Mouse (Mus musculus) limb, embryonic 15.5 days (tissue): ENCODE measurements around the gene Fezf2. TPM values are rescaled to one million over a fixed set of nuclear protein-coding genes. Genes with fewer than 3 reads are reported as not detected.

Experiments
- ATAC-seq: fragments of 200-750 bp; cut with Nextera tagmentation; 2 replicates; pipeline ENCODE4 v1.8.0; 2017; ENCODE audit warnings: low read depth, moderate TSS enrichment; ENCODE audit not compliant: insufficient number of reproducible peaks, low FRiP score, low TSS enrichment
- H3K27ac ChIP-seq: fragments of 300-500 bp; sonication (generic); 2 replicates; pipeline ENCODE4 v1.5.1; 2015; ENCODE audit warnings: moderate library complexity, mild to moderate bottlenecking, inconsistent platforms
- H3K27me3 ChIP-seq: fragments of 300-500 bp; sonication (generic); 2 replicates; pipeline ENCODE4 v1.6.1; 2015; ENCODE audit warnings: inconsistent platforms
- H3K36me3 ChIP-seq: fragments of 300-500 bp; sonication (generic); 2 replicates; pipeline ENCODE4 v1.6.1; 2015; ENCODE audit warnings: inconsistent platforms
- H3K4me1 ChIP-seq: fragments of 300-500 bp; sonication (generic); 2 replicates; pipeline ENCODE4 v1.6.1; 2015; ENCODE audit warnings: inconsistent platforms
- H3K4me2 ChIP-seq: fragments of 300-500 bp; sonication (generic); 2 replicates; pipeline ENCODE4 v1.6.1; 2015; ENCODE audit warnings: mild to moderate bottlenecking, inconsistent platforms
- H3K4me3 ChIP-seq: fragments of 300-500 bp; sonication (generic); 2 replicates; pipeline ENCODE4 v1.5.1; 2015; ENCODE audit warnings: mild to moderate bottlenecking, inconsistent platforms
- H3K9ac ChIP-seq: fragments of 300-500 bp; sonication (generic); 2 replicates; pipeline ENCODE4 v1.6.1; 2015; ENCODE audit warnings: inconsistent platforms
- H3K9me3 ChIP-seq: fragments of 300-500 bp; sonication (generic); 2 replicates; pipeline ENCODE4 v1.6.1; 2016; ENCODE audit warnings: inconsistent platforms
- WGBS: fragments of 180-500 bp; shearing (Covaris S2); methylation state at CpG from one replicate; pipeline ENCODE4 v1.1.7; 2015; 5-methylcytosine and 5-hydroxymethylcytosine counted together
- polyA plus RNA-seq: library from polyadenylated mRNA; unstranded; fragments of >200 nt; fragmentation: Nextera tagmentation; extraction: Ambion mirVana; gene quantifications from 2 replicates; pipeline ENCODE4 v1.2.1, GENCODE M21; 2015

Fezf2 gene
- polyA plus RNA-seq, 1 experiment from 2014 or later: not detected

DNA sequence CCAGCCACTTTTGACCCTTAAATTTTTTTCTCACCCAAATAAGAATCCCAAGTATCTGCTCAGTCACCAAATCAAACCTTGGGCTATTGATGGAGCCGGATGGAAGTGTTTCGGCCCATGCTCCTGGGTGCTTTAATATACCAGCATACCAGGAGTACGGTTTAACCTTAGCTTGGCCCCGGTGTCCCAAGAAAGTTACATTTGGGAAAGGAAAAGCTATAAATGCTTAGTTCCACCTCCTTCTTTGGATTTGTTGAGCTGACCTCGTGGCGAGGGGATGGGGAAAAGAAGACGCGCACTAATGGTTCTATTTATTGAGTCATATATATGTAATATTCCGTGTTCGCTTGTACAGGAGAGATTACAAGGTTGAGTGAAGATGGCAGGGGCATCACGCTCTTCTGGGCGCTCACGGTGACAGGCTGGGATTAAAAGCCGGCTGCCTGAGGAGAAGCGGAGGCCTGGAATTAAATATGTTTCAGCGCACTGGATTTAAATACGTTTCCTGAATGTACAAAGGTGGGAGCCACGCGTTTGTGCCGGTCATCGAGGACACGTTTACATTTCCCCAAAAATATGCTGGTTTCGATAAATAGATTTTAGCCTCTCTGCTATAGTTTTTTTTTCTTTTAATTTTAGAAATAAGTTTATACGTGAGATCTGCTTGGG is 6.1 kb downstream of the Fezf2 start:
- peaks cover 37% of the 10 kb centered on the region for H3K4me1 ChIP-seq
- no peaks in the 10 kb centered on the region for H3K36me3 ChIP-seq
- no peak overlapping the region for H3K27ac ChIP-seq
- no peak for ATAC-seq
- peak overlapping the region; percentile 14; the same call in 1 of the 2 replicates for H3K4me3 ChIP-seq
- 6% methylated on average over 24 of the region's 24 CpGs for WGBS
- H3K4me2 ChIP-seq: no peak overlapping the region
- H3K9me3 ChIP-seq: no peaks in the 10 kb centered on the region
- H3K27me3 ChIP-seq: peaks cover 98% of the 10 kb centered on the region
- no peak overlapping the region for H3K9ac ChIP-seq

DNA sequence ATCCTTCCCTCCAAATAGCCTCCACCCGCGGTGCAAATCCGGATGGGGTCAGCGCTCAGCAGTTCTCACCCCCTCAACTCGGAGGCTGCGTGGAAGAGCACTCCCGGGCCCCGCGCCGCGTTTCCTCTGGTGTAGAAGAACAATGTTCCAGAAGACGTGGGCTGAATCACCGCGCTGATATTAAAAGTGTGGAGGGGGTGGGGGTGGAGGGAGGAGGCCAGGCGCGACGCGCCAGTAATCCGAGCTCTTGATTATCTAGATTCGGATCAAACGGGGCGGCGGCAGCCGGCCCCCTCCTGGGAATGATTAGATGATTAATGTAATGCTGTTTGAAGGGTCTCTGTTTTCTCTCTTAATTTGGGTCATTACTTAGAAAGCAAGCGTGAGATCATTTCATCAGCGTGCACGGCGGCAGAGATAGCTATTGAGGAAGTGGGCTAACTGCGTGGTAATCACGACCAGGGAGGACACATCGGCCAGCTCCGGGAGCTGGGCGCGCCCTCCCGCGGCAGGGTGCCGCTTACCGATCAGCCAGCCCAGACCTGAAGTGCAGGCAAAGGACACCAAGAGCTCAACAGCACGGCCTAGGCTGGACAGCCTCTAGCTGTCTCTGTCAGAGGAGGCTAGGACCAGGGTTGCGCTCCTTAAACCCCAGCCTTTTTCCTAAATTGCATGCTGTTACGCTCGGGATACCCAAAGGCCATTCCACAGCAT is 6.8 kb downstream of the Fezf2 start:
- 0 out of 2 replicates have a peak, but pooled peaks have one; percentile 49 for ATAC-seq
- Histone ChIP-seq H3K4me1 (peaks cover 32% of the 10 kb centered on the region), H3K27me3 (peaks cover 98% of the 10 kb centered on the region), H3K9me3 (no peaks in the 10 kb centered on the region), H3K4me3 (peak overlapping the region; percentile 14; the same call in 1 of the 2 replicates), H3K27ac (no peak overlapping the region), H3K4me2 (no peak overlapping the region), H3K36me3 (no peaks in the 10 kb centered on the region), H3K9ac (no peak overlapping the region)
- WGBS: under 1% methylated on average over 42 of the region's 42 CpGs

DNA sequence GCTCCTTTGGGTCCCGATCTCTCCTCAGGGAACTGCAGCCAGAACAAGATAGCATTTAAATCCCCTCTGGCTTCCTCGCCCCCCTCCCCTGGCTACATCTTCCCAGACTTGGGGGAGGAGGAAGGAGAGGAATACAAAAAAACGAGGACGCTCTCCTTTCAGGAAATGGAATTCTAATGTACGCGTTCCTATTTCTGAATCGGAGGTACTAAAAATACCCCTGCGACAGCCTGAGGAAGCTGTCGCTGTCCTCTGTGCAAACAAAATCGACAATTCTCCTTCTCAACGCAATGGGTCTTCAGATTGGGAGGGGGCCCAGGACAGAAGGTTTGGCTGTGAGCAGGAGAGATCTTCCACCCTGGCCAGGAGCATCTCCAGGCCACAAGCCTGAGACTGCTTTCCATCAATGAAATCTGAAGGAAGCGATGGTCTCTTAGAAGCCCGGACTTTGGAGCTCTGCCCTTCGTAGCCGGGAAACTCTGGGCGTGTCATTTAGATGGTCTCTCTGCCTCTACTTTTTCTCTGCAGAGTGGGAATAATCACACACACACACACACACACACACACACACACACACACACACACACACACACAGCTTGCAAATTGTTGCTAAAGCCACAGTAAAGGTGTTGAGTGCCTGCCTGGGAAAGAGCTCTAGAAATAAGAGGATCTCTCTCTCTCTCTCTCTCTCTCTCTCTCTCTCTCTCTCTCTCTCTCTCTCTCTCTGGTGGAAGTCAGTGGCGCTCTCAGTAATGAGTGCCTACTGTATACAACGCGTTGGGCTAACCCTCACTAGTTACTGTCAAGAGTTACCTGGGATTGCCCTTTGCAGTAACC is 7.5 kb downstream of the Fezf2 start:
- Histone ChIP-seq H3K36me3 (no peaks in the 10 kb centered on the region), H3K27me3 (peaks cover 98% of the 10 kb centered on the region), H3K4me2 (no peak overlapping the region), H3K9me3 (no peaks in the 10 kb centered on the region), H3K27ac (no peak overlapping the region), H3K9ac (no peak overlapping the region), H3K4me1 (peaks cover 24% of the 10 kb centered on the region), H3K4me3 (0 out of 2 replicates have a peak overlapping the region, but pooled peaks have one; percentile 14)
- ATAC-seq: no peak
- under 1% methylated on average over 19 of the region's 19 CpGs for WGBS

DNA sequence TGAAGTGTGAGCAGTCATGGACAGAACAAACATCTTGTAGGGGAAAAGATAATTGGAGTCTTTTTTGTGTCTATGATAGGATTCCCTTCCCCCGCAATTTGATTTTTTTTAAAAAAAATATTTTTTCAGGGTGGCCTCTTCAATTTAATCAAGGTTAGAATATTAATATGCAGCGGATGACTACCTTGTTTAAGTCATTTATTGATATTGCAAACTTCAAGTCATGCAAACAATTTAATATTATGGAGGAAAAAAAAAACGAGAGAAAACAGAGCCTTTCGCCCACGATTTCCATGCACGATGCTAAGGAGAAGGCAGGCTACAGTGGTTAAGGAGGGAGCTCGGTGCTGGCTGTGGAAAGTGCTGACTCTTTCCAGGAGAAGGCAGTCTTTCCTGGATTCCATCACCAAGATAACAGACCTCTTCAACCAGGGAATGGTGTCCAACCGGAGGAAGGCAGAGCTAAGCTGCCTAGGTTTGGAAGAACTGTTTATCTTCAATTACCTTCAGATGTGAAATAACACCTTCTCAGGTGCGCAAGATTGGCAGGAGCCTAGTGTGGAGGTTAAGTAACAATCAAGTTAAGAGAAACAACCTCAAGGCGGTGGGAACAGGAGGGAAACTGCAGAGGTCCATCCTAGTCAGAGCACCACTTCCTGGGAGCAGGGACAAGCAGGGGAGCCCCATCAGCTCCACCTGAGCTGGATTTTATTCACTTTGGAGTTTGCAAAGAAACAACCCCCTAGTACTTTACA is 9.0 kb downstream of the Fezf2 start:
- no peaks in the 10 kb centered on the region for H3K9me3 ChIP-seq
- no peak for ATAC-seq
- H3K4me2 ChIP-seq: no peak overlapping the region
- no peaks in the 10 kb centered on the region for H3K36me3 ChIP-seq
- H3K27ac ChIP-seq: no peak overlapping the region
- H3K9ac ChIP-seq: no peak overlapping the region
- peaks cover 11% of the 10 kb centered on the region for H3K4me1 ChIP-seq
- H3K27me3 ChIP-seq: peaks cover 98% of the 10 kb centered on the region
- no peak overlapping the region for H3K4me3 ChIP-seq
- 3% methylated on average over 10 of the region's 10 CpGs for WGBS

DNA sequence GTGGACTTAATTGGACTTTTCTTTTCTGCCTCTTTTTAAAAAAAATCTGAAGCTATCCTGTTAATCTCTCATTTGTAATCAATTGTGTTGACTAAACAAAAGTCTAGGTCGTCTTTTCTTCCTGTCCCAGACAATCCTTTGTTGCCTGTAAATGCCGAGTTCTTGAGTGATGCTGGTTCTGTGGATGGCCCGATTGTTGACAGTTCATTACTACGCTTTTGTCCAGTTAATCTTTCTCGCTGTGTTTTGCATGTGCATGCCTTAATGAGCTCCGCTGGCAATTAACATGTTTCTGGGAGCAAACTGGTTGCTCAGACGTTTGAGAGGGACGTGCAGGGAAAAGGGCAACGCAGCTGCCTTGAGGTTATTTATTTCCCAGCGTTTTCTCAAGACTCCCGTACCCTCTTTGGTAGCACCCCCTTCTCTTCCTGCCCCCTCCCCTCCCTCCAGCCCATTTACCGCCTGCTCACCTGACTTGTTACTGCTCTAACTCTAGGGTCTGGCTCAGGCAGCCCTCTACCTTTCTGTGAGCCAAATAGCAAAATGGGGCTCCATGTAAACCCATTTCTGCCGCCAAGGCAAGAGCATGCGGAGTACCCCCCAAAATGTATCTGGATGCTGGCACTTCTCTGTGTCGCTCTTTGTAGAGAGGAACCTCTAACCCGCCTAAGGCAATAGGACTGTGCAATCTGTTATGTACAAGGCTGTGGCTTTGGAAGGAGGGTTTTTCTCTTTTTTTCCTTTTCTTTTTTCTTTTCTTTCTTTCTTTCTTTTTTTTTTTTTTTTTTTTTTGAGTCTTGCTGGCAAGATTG is 9.8 kb downstream of the Fezf2 start:
- WGBS: 4% methylated on average over 16 of the region's 16 CpGs
- no peaks in the 10 kb centered on the region for H3K36me3 ChIP-seq
- ATAC-seq: no peak
- H3K27ac ChIP-seq: no peak overlapping the region
- H3K9me3 ChIP-seq: no peaks in the 10 kb centered on the region
- H3K4me2 ChIP-seq: no peak overlapping the region
- peaks cover 11% of the 10 kb centered on the region for H3K4me1 ChIP-seq
- H3K4me3 ChIP-seq: no peak overlapping the region
- peaks cover 90% of the 10 kb centered on the region for H3K27me3 ChIP-seq
- no peak overlapping the region for H3K9ac ChIP-seq

DNA sequence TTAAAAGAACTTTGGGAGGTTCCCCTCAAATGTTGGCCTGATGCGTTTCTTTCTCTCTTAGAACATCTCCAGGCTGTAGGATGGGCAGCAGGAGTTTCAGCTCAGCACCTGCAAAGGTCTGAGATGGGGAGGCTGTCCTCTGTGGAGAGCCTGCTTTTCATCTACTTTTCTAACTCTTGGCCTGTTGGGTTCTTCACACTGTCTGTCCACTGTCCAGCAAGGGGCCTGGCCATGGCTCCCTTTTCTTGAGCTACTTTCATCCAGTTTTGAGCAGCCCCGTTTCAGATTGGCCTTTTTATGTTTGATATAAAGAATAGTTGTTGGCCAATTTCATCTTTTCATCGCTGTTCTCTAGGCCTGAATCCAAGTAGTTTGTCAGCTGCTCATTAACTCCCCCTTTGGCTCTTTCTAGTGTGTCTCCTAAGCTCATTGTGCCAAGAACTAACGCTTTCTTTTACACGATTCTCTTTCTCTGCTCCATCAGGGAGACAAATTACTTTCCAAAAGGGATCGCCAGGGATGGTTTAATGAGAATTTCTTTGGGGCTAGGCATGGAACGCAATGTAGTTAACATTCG is 10.5 kb downstream of the Fezf2 start:
- no peak for ATAC-seq
- Histone ChIP-seq H3K27ac (no peak overlapping the region), H3K9ac (no peak overlapping the region), H3K27me3 (peaks cover 83% of the 10 kb centered on the region), H3K36me3 (no peaks in the 10 kb centered on the region), H3K4me1 (peaks cover 11% of the 10 kb centered on the region), H3K4me3 (no peak overlapping the region), H3K9me3 (no peaks in the 10 kb centered on the region), H3K4me2 (no peak overlapping the region)
- WGBS: 10% methylated on average over 8 of the region's 8 CpGs

DNA sequence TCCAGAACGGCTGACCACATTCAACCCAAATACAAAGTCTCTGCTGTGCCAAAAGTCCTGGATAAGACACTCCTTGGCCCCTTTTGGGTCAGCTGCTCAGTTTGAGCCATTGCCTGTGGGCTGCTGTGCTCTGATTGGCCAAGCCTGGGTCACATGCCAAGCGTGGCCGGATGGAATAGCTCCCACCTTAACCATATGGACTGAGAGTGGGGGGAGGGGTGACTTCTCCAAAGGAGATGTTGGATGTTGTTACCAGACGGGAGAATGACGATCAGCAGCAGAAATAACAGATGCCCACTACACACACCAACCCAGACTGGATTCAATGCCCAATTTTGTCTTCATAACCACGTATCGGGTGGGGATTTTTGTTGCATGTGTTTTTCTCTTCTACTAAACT is 13.1 kb downstream of the Fezf2 start:
- Histone ChIP-seq H3K9me3 (no peaks in the 10 kb centered on the region), H3K4me1 (no peaks in the 10 kb centered on the region), H3K27ac (no peak overlapping the region), H3K4me3 (no peak overlapping the region), H3K4me2 (no peak overlapping the region), H3K36me3 (no peaks in the 10 kb centered on the region), H3K9ac (no peak overlapping the region), H3K27me3 (peaks cover 58% of the 10 kb centered on the region)
- ATAC-seq: no peak
- WGBS: 38% methylated on average over 7 of the region's 7 CpGs

DNA sequence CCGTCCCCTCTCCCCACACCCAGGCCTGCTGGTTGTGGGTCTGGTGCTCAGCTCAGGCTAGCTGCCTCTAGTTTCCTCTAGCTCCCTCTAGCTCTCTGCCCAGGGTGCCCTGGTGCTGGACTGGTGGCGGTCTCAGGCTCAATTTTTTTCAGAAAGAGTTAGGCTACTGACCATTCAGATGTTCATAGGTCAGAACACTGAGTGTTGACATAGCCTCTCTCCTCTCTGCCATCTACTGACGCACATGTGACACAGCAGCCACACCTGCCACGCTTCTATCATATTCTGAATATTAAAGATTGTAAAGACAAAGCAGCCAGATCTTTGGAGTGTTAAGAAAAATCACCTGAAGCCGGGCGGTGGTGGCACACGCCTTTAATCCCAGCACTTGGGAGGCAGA is 14.4 kb downstream of the Fezf2 start:
- Histone ChIP-seq H3K27me3 (peaks cover 47% of the 10 kb centered on the region), H3K9me3 (no peaks in the 10 kb centered on the region), H3K36me3 (no peaks in the 10 kb centered on the region), H3K9ac (no peak overlapping the region), H3K4me3 (no peak overlapping the region), H3K4me1 (no peaks in the 10 kb centered on the region), H3K27ac (no peak overlapping the region), H3K4me2 (no peak overlapping the region)
- no peak for ATAC-seq
- 80% methylated on average over 7 of the region's 7 CpGs for WGBS

DNA sequence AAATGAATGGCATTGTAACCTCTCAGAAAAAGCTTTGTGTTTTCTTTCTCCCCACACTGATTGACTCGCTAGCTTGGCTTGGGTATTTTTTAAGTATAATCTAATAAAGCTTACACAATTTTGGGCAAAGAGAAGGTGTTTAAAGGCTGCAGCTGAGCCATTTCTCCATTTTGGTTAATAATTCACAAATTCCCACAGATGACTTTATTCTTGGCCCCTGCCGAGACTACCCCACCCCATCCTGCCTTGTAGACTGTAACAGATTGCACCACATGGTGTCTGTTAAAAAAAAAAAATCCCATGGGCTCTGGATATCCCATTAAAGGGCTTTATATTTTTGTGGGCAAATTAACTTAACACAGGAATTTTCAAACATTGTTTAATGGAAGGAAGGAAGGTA is 44.9 kb downstream of the Fezf2 start:
- H3K4me3 ChIP-seq: no peak overlapping the region
- H3K4me2 ChIP-seq: no peak overlapping the region
- H3K9me3 ChIP-seq: no peaks in the 10 kb centered on the region
- no peak overlapping the region for H3K27ac ChIP-seq
- no peak overlapping the region for H3K9ac ChIP-seq
- ATAC-seq: no peak
- H3K36me3 ChIP-seq: peaks cover 5% of the 10 kb centered on the region
- WGBS: 51% methylated on average over 2 of the region's 2 CpGs
- no peaks in the 10 kb centered on the region for H3K4me1 ChIP-seq
- no peaks in the 10 kb centered on the region for H3K27me3 ChIP-seq

DNA sequence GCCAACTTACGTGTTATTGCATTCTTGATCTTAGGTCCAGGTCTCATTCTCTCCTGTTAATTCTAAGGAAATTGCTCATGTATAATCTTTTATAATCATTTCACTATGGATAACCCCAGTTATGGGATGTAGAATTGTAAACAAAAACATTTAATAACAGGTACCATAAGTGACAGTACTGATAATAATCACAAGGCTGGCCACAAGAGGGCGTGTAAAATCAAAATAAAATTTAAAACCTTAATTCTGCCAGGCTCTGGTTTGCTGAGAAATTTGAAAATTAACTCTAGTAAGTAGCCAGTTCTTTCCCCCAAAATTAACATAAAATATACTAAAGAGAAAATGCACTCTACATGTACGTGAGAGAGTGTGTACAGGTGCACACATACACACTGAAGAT is 47.3 kb downstream of the Fezf2 start:
- Histone ChIP-seq H3K27me3 (no peaks in the 10 kb centered on the region), H3K4me2 (no peak overlapping the region), H3K36me3 (peaks cover 6% of the 10 kb centered on the region), H3K4me3 (no peak overlapping the region), H3K4me1 (no peaks in the 10 kb centered on the region), H3K27ac (no peak overlapping the region), H3K9me3 (no peaks in the 10 kb centered on the region), H3K9ac (no peak overlapping the region)
- WGBS: 68% methylated on average over 3 of the region's 3 CpGs
- no peak for ATAC-seq

DNA sequence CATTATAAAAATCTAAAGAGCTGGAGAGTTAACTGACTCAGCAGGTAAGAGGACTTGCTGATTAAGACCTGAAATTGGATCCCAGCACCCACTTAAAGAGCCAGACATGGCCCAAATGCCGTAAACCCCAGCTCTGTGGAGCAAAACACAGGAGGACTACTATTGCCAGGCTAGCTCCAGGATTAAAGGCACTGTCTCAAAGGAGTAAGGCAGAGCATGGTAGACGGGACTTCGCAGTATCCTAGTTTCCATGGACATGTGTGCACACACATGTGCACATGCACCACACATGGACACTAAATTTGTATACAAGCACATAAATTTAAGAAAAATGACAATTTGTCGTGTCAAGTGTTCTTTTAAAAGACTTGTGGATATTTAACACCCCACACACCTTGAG is 47.7 kb downstream of the Fezf2 start:
- 66% methylated on average over 4 of the region's 4 CpGs for WGBS
- no peak overlapping the region for H3K4me2 ChIP-seq
- H3K9ac ChIP-seq: no peak overlapping the region
- H3K9me3 ChIP-seq: no peaks in the 10 kb centered on the region
- no peak for ATAC-seq
- H3K27me3 ChIP-seq: no peaks in the 10 kb centered on the region
- peaks cover 6% of the 10 kb centered on the region for H3K36me3 ChIP-seq
- H3K4me1 ChIP-seq: no peaks in the 10 kb centered on the region
- no peak overlapping the region for H3K4me3 ChIP-seq
- H3K27ac ChIP-seq: no peak overlapping the region
